Mouse (Mus musculus) lung, postnatal 10 days (tissue): ENCODE data around the gene Klf5.

Experiments used
- DNase-seq: peaks from one replicate; pipeline ENCODE4 v3.0.0; 2021

The Klf5 gene

GRCm38 (mm10) chr14:99313062-99313461 lies 14.6 kb downstream of the Klf5 start:
- DNase-seq, result no peak

DNA sequence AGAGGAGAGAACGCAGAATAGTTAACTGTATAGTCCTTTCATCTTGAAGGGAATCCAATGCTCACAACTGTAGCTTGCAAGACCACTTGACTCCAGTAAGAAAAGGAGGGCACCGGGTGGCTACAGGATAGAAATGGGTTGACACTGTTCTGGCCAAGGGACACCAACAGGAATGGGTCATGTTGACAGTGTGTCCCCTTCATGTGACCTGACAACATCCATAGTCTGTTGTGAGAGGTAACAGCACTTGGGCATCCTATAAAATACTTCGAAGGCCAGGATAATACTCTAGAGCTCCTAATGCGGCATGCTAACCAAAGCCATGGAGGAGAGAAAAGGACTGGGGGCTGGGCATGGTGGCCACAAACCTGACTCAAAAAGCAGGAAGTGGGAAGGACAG lies 17.8 kb downstream of the Klf5 start:
- DNase-seq, result no peak

- DNase-seq, result no peak
These were observed 22.2 kb downstream of the Klf5 start for GRCm38 (mm10) chr14:99320736-99321135.

GRCm38 (mm10) chr14:99323376-99323775 lies 24.9 kb downstream of the Klf5 start:
- no peak for DNase-seq

DNA sequence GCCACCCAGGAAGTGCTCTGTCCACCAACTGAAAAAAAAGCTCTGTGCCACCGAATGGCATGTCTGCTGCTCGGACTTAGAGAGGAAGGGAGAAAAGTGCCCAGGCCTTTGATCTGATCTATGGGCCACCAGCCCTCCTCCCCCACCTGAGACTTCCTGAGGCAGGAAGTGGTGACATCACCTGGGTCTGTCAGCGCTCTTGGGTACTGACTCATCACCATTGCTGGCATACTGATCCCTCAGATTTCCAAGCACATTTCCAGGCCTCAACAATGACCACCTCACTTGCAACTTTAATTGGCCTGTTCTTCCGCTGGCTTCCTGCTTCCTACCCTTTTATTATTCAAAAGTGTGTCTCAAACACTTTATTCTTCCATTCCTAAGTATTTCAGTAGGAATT lies 26.0 kb downstream of the Klf5 start:
- no peak for DNase-seq

DNA sequence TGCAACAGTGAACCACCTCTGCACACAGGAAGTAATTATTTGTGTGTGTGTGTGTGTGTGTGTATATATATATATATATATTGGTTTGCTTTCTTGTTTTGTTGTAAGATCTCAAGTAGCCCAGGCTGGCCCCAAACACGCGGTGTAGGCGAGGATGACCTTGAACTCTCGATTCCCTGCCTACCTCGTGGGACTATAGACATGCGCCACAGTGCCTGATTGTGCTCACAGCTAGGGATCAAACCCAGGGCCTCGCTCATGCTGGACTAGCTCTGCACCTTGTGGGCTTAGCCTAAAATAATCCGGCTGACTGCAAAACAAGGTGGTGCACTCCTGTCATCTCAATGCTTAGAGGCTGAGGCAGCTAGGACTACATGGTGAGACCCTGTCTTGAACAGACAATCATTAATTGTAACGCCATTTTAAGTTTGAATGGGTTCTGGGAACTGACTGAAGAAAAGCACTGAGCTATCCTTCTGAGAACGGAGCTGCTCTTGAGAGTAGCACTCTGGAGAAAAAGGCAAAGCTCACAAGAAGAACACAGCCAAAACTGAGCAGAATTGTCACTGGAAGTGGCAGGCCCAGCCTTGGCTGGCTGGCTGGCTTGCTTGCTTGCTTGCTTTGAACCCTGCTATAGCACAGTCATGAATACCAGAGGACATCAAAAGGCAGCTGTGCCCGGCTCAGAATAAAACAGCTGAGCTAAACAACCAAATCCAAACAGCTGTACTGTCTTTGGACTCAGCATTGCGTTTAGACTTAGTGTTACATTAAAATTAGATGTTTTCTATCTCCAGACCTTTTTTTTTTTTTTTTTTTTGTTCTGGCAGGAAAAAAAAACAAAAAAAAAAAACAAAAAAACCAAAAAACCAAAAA lies 27.3 kb downstream of the Klf5 start:
- peak; percentile 8 for DNase-seq

- DNase-seq, result no peak
These were observed 38.1 kb downstream of the Klf5 start for GRCm38 (mm10) chr14:99336598-99336997.

- DNase-seq, result no peak
These were observed 40.5 kb downstream of the Klf5 start for GRCm38 (mm10) chr14:99339021-99339420.

DNA sequence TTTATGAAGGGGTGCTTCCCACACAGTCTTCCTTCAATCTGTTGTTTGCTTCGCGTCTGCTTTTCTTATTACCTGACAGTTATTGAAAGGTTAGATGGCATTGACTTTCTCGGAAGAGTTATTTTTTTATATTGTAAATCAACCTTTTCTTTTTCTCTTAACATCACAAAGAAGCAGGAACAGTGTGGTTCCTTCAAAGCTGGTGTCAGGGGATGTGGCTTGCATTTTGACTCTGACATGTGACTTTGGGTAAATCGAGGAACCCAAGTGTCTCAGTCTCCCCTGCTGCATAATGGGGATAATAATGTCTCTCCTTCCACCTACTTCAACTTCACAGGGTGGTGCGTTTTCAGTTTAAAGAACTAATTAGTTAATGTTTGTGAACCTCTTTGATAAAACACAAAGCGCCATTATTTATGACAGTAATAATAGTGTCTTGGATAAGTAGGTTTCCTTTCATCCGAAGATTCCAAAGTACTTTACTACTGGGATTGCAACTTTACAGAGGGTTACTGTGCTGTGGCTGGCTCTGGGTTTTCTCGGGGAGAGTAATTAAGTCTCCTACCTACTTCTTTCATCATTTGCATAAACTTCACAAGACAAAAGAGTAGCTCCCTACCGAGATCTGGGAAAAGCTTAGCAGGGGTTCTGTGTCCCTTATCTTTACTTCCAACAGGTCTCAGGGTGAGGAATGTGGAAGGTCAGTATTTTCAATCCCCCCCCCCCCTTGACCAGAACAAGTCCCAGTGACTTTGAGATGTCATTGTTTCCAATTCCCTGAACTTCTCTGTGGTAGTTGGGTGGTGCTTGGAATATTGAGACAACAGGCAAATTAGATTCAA lies 41.4 kb downstream of the Klf5 start:
- DNase-seq, result no peak

GRCm38 (mm10) chr14:99340703-99341102 lies 42.2 kb downstream of the Klf5 start:
- no peak for DNase-seq

DNA sequence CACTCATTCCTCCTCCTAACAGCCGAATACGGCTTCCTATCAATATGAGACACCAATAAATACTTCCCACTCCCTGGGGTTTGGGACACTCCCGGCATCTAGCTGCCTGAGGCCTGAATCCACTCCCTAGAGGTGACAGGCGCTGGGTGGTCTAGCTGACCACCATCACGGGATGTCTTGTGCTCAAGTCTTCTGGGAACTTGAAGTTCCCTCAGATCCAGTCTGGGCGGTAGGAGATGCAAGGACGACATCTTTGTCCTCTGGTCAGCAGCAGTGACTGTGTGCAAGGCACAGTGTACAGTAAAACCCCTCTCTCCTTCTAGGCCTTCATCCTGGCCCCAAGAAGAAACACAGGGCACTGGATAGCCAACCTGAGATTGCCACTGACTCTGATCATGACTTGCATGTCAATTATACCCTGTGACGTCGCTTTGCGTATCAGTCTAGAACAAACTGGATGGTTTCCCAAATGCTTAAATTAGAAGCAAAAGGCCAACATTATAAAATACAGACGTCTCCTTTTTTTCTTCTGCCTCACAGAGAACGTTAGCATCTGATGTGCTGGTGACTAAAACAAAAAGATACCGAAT lies 49.8 kb downstream of the Klf5 start:
- no peak for DNase-seq

DNA sequence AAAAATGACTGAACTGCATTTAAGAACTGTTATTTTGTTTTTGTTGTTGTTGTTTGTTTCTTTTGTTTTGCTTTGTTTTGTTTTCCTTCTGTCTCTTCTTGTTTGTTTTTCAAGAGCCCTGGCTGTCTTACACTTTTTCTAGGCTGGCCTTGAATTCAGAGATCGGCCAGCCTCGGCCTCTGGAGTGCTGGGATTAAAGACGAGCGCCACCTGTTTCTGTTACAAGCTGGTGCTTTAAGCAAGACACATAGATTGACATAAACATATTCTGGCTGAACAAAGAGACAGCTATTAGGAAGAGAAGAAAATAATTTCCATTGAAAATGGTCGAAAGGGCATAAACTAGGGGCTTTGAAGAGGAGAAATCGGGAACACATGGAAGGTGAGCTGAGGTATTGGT lies 51.1 kb downstream of the Klf5 start:
- DNase-seq, result no peak

DNA sequence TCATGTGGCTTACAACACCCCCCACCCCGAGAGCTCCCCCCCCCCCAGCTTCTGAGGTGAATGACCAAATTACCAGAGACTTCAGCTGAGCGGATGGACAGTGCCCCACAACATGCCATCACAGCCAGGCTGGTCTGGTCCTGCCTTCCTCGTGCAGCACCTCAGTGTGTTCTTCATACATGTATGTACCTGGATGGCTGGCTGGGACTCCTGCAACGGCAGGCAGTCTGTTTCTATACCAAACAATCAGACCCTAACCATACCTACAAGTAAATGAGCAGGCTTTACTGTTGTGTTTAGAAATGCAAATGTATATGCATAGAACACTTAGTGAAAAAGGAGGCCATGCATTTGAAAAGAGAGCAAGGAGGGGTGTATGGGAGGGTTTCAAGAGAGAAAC lies 54.5 kb downstream of the Klf5 start:
- DNase-seq, result no peak

DNA sequence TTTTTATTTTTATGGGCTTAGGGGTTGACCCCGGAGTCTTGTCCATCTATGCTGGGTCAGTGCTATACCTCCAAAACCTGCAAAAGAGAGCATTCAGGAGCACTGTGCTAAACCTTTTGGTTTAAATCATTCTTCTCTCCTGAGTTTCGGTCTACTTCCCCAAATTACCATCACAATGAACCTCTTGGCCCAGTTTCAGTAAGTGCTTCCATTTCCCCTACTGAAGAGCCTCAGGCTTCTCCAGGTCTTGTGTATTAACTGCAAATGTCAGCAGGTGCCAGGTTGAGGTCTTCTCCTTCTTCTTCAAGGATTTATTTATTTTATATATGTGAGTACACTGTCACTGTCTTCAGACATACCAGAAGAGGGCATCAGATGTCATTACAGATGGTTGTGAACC lies 55.6 kb downstream of the Klf5 start:
- no peak for DNase-seq

DNA sequence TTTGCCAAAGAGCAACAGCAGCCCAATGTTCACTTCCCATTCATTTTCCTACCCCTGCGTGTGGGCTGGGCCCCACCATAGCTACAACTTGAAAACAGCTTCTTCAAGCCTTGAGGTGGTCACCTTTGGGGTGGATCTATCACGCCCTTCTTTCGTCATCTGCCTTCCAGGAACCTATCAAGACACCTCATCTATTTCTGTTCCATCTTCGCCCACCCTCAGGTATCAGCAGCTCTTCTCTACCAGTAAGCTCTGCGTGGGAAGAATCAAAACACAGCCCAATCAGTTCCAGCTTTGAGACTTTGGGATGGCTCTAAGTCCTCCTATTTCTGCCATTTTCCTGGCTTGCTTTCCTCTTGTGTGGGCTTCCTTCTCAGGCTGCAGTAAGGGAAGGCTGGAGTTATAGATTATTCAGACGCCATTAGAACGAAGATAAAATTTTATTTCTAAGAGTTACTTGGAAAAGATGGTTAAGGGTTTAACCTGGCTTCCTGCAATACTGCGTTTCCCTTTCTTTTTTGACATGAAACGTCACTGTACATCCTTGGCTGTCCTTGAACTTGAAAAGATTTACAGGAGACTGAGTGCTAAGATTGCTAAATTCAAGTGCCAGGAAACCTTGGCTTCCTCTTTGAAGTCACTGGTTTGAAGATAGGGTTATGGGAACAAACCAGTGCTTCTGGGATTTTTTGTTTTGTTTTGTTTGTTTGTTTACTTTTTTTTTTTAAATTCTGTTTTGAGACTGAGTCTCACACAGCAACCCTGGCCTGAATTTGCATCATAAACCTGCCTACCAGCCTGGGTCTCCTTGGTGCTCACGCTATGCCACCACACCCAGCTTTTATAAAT lies 56.5 kb downstream of the Klf5 start:
- no peak for DNase-seq

- DNase-seq, result no peak
These were observed 57.0 kb downstream of the Klf5 start for GRCm38 (mm10) chr14:99355610-99355870.

GRCm38 (mm10) chr14:99362956-99363355 lies 64.5 kb downstream of the Klf5 start:
- no peak for DNase-seq

DNA sequence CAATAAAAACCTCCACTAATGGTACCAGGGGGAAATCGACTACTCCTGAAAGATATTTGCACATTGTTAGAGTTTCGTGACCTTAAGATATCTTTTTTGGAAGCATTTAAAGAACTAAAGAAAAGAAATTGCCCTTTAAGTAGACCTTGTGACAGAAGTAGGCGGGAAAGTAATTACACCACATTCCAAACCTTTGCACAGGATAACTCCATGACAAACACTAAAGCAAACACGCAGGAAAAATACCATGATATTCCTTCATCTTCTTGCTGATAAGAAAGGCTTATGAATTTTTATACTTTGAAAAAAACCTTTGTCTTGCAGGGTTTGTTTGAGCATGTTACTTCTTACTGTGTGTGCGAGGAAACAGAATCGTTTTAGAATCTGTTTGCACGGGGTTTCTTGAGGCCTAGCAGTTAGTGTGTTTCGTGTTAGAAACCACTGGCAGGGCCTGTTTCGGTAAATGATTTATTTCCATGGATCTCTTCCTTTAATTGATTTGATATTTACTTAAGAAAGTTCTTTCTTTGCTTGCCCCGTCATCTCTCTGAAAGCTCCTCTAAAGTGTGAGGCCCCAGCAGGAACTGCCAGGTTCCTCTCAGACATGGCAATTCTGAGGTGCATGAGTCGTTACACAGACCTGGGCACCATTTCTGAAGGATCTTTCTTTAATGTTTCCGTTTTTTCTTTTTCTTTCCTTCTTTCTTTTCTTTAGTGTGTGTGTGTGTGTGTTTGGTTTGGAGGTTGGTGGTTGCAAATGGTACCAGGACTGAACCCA lies 65.7 kb downstream of the Klf5 start:
- DNase-seq, result no peak
